Mouse (Mus musculus) heart, postnatal 0 days (tissue): Measurements from ENCODE around the gene Rraga. TPM values are rescaled to one million over a fixed set of nuclear protein-coding genes. Genes with fewer than 3 reads are reported as not detected.

Experiments used
- ATAC-seq: fragments of 200-750 bp; cut with Nextera tagmentation; 2 replicates; pipeline ENCODE4 v1.8.0; 2017; ENCODE audit warnings: low read depth, moderate number of reproducible peaks, moderate library complexity; ENCODE audit not compliant: insufficient read depth
- DNase-seq: peaks from one replicate; pipeline ENCODE4 v3.0.0-alpha.2; 2016; ENCODE audit warnings: low spot score
- H3K27ac ChIP-seq: fragments of 300-500 bp; sonication (generic); 2 replicates; pipeline ENCODE4 v1.5.1; 2014; ENCODE audit warnings: low read depth, mild to moderate bottlenecking
- H3K27me3 ChIP-seq: fragments of 300-500 bp; sonication (generic); 2 replicates; pipeline ENCODE4 v1.6.1; 2014; ENCODE audit warnings: low read length, mixed read lengths; ENCODE audit not compliant: control insufficient read depth, insufficient read depth
- H3K36me3 ChIP-seq: fragments of 300-500 bp; sonication (generic); replicated peaks from 2 replicates; pipeline ENCODE4 v1.6.1; 2014; ENCODE audit warnings: low read length, mixed read lengths; ENCODE audit not compliant: control insufficient read depth, insufficient read depth
- H3K4me1 ChIP-seq: fragments of 300-500 bp; sonication (generic); 2 replicates; pipeline ENCODE4 v1.6.1; 2014; ENCODE audit warnings: antibody characterized with exemption; ENCODE audit not compliant: control insufficient read depth, insufficient read depth
- H3K4me2 ChIP-seq: fragments of 300-500 bp; sonication (generic); 2 replicates; pipeline ENCODE4 v1.6.1; 2014; ENCODE audit warnings: low read depth, mild to moderate bottlenecking, low read length, moderate library complexity
- H3K4me3 ChIP-seq: fragments of 300-500 bp; sonication (generic); 2 replicates; pipeline ENCODE4 v1.5.1; 2014; ENCODE audit warnings: low read depth, low read length
- H3K9ac ChIP-seq: fragments of 300-500 bp; sonication (generic); replicated peaks from 2 replicates; pipeline ENCODE4 v1.6.1; 2014; ENCODE audit warnings: low read depth, low read length, mixed read lengths
- H3K9me3 ChIP-seq: fragments of 300-500 bp; sonication (generic); replicated peaks from 2 replicates; pipeline ENCODE4 v1.6.1; 2016; ENCODE audit warnings: low read length; ENCODE audit not compliant: control insufficient read depth
- CTCF ChIP-seq: IDR thresholded peaks from 2 replicates; pipeline ENCODE4 v1.5.1; 2016; ENCODE audit warnings: antibody characterized with exemption, control low read depth, low read depth
- EP300 ChIP-seq: IDR thresholded peaks from 2 replicates; pipeline ENCODE4 v1.6.1; 2016; ENCODE audit warnings: antibody characterized with exemption, low read depth
- WGBS: fragments of 180-500 bp; shearing (Covaris S2); extraction: QIAGEN DNeasy Blood & Tissue Kit; methylation state at CpG from one replicate; pipeline ENCODE4 v1.1.7; 2014; 5-methylcytosine and 5-hydroxymethylcytosine counted together
- polyA plus RNA-seq: library from polyadenylated mRNA; unstranded; fragments of >200 nt; fragmentation: Nextera tagmentation; extraction: Ambion mirVana; gene quantifications from 2 replicates; pipeline ENCODE4 v1.2.1, GENCODE M21; 2015
- total RNA-seq: library from RNA; depleted of rRNA; stranded (reverse); fragments of >200 nt; gene quantifications from 2 replicates; pipeline ENCODE4 v1.2.3, GENCODE M21; 2014; ENCODE audit warnings: low replicate concordance; rRNA removed

The Rraga gene
- total RNA-seq (8.5 and 14.7 TPM in 2 replicates), polyA plus RNA-seq (49.2 and 50.7 TPM in 2 replicates)

GRCm38 (mm10) chr4:86575283-86575983 lies at the start of gene Rraga:
TSS of gene Rraga (plus strand) at chr4:86575668.
- ATAC-seq: peak; percentile 98
- peaks cover 19% of the 10 kb centered on the region for H3K4me1 ChIP-seq
- H3K9ac ChIP-seq: peak within 1 kb of the TSS; percentile 85
- H3K9me3 ChIP-seq: no peaks in the 10 kb centered on the region
- WGBS: under 1% methylated on average over 53 of the region's 53 CpGs
- DNase-seq: peak; percentile 90
- peak within 1 kb of the TSS; percentile 77 for H3K4me3 ChIP-seq
- 0 out of 2 replicates have a peak, but pooled peaks cover 7% of the 10 kb centered on the region for H3K36me3 ChIP-seq
- H3K27me3 ChIP-seq: no peaks in the 10 kb centered on the region
- peak within 1 kb of the TSS; percentile 93 for H3K27ac ChIP-seq
- TF ChIP-seq CTCF: peak; percentile 76
- peak; percentile 100 for TF ChIP-seq EP300
- peak within 1 kb of the TSS; percentile 75 for H3K4me2 ChIP-seq

DNA sequence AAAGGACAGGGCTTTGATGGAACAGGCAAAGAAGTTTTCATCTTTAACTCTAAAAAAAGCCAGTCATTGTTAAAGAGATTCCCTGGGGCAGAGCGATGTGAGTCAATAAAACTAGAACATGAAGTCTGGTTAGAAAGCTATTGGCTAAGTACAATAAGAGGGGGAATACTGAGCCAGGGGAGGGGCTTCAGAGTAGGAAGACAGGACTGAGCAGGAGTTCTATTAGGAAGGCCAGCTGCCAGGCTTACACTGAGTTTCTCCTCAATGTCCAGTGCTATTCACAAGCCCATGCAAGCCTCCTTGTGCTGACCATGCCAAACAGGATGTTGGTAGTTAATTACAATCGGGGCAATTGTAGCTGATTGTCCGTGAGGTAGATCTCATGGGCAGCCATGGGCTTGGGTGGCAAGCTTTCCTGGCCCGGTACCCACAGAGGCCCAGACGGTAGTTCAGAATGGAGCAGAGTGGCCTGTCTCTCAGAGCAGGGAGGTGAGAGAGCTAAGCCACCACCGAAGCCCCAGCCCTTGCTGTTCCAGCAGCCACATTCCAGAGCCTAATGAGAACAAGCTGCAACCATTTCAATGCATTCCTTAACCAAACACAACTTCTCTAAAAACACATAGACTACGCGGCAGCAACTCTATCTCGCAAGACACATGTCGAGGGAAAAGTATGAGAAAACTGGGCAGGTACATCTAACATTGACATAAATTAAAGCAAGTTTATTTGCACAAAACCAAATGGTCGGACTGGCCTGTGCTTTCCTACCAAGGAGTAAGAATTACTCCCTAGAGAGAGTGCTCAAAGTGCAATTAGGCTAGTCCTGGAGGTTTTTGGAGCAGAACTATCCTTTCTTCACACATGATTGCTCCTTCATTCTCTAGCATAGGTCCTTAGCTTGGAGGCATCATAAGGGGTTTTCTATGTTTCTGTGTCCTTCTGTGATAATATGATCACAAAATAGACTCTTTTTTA lies 48.0 kb upstream of the Rraga start:
- Histone ChIP-seq H3K4me3 (no peak overlapping the region), H3K4me2 (no peak overlapping the region), H3K27ac (no peak overlapping the region), H3K27me3 (no peaks in the 10 kb centered on the region), H3K9ac (no peak overlapping the region), H3K9me3 (no peaks in the 10 kb centered on the region), H3K36me3 (no peaks in the 10 kb centered on the region), H3K4me1 (peaks cover 5% of the 10 kb centered on the region; the same call in 1 of the 2 replicates)
- 51% methylated on average over 11 of the region's 11 CpGs for WGBS
- ATAC-seq (no peak; the same call in 1 of the 2 replicates), DNase-seq (no peak)
- no peak for TF ChIP-seq CTCF
- TF ChIP-seq EP300: no peak

GRCm38 (mm10) chr4:86529161-86529560 lies 46.3 kb upstream of the Rraga start:
- Histone ChIP-seq H3K9ac (no peak overlapping the region), H3K27me3 (no peaks in the 10 kb centered on the region), H3K27ac (no peak overlapping the region), H3K4me2 (no peak overlapping the region), H3K4me3 (no peak overlapping the region), H3K9me3 (no peaks in the 10 kb centered on the region), H3K36me3 (no peaks in the 10 kb centered on the region), H3K4me1 (peaks cover 7% of the 10 kb centered on the region)
- DNase-seq: no peak
- no peak for ATAC-seq
- no peak for TF ChIP-seq CTCF
- TF ChIP-seq EP300: no peak
- 76% methylated on average over 6 of the region's 6 CpGs for WGBS

GRCm38 (mm10) chr4:86533406-86534090 lies 41.9 kb upstream of the Rraga start:
- Histone ChIP-seq H3K4me2 (no peak overlapping the region), H3K36me3 (no peaks in the 10 kb centered on the region), H3K27me3 (no peaks in the 10 kb centered on the region), H3K4me3 (no peak overlapping the region), H3K9me3 (no peaks in the 10 kb centered on the region), H3K27ac (no peak overlapping the region), H3K9ac (no peak overlapping the region), H3K4me1 (peaks cover 3% of the 10 kb centered on the region; the same call in 1 of the 2 replicates)
- DNase-seq: no peak
- TF ChIP-seq EP300: no peak
- TF ChIP-seq CTCF: no peak
- WGBS: 76% methylated on average over 8 of the region's 8 CpGs
- ATAC-seq: no peak

GRCm38 (mm10) chr4:86534091-86534481 lies 41.4 kb upstream of the Rraga start:
- no peak overlapping the region for H3K9ac ChIP-seq
- H3K9me3 ChIP-seq: no peaks in the 10 kb centered on the region
- WGBS: 34% methylated on average over 5 of the region's 5 CpGs
- no peaks in the 10 kb centered on the region for H3K36me3 ChIP-seq
- H3K4me1 ChIP-seq: peaks cover 3% of the 10 kb centered on the region; the same call in 1 of the 2 replicates
- no peak overlapping the region for H3K4me2 ChIP-seq
- no peak overlapping the region for H3K27ac ChIP-seq
- no peak for TF ChIP-seq CTCF
- no peak for TF ChIP-seq EP300
- ATAC-seq: no peak
- no peak overlapping the region for H3K4me3 ChIP-seq
- no peak for DNase-seq
- H3K27me3 ChIP-seq: no peaks in the 10 kb centered on the region
